In the genomic region with DNA sequence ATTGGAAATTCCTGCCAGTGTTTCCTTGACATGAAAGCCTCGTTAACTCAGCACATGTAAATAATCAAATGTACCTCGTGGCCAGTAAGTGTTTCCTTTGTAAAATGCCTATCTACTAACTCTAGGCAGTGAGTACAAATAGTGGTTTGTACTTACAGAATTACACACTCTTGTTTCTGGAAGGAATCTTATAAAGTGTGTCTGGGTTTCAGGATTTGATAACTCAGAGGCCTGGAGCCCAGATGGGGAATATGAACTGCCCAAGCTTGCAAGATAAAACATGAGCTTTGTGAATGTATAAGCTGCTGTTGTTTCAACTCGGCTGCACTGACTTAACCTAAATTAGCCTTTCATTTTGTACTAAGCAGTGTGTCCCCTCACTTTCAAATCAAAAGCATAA, we compare ENCODE assay signal across 27 mouse cellular contexts.
DNase-seq lines count a peak whose midpoint lies in the region; ATAC-seq and TF ChIP-seq lines count a peak whose summit lies in the region.
"Had no signal": no experiment of that assay in that cellular context is flagged by ENCODE, and none has a peak within 500 bp of the region (broad histone marks: within the 10 kb centered on the region; RNA-seq: fewer than 3 reads in every experiment).

No protein-coding gene starts in this region.

- H3K27ac ChIP-seq in heart, embryonic 15.5 days: peak overlapping the region; percentile 26; the same call in 1 of the 2 replicates
- no peak overlapping the region for H3K27ac ChIP-seq in heart, embryonic 11.5 days (ENCODE audit: low read depth, low read length)
- no peak overlapping the region for H3K27ac ChIP-seq in embryonic facial prominence, embryonic 11.5 days (replicated peaks; ENCODE audit: low read depth, low read length)
- peak overlapping the region; percentile 71 for H3K27ac ChIP-seq in embryonic fibroblast, embryonic 13.5 days (ENCODE audit: insufficient read depth, low read length)
- H3K27ac ChIP-seq in limb, embryonic 13.5 days: peak overlapping the region; percentile 49; the same call in 1 of the 2 replicates
- H3K27ac ChIP-seq in kidney, adult 2 months (ENCODE audit: insufficient read depth, low read depth, low read length): no peak overlapping the region
- H3K27ac ChIP-seq: hindbrain, embryonic 12.5 days; kidney, postnatal 0 days; liver, embryonic 12.5 days; midbrain, embryonic 12.5 days had no signal

- no peaks in the 10 kb centered on the region for H3K9me3 ChIP-seq in heart, embryonic 15.5 days (replicated peaks)
- no peaks in the 10 kb centered on the region for H3K9me3 ChIP-seq in heart, embryonic 11.5 days (replicated peaks; ENCODE audit: control insufficient read depth, low read length)
- H3K9me3 ChIP-seq in embryonic facial prominence, embryonic 11.5 days (replicated peaks; ENCODE audit: control insufficient read depth, low read length): no peaks in the 10 kb centered on the region
- H3K9me3 ChIP-seq in limb, embryonic 13.5 days: no peaks in the 10 kb centered on the region
- H3K9me3 ChIP-seq: G1E; hindbrain, embryonic 12.5 days; liver, embryonic 12.5 days; midbrain, embryonic 12.5 days had no signal

- no peak for TF ChIP-seq POLR2A in embryonic fibroblast, embryonic 13.5 days (IDR thresholded peaks at IDR 0.05; ENCODE audit: low read depth, low read length)
- no peak for TF ChIP-seq POLR2A in kidney, adult 2 months (IDR thresholded peaks at IDR 0.05; ENCODE audit: low read depth, low read length)

- no peak for TF ChIP-seq CTCF in embryonic fibroblast, embryonic 13.5 days (IDR thresholded peaks at IDR 0.05; ENCODE audit: borderline replicate concordance, insufficient read depth, low read length)
- no peak for TF ChIP-seq CTCF in kidney, adult 2 months (conservative IDR thresholded peaks at IDR 0.05; ENCODE audit: insufficient read depth, insufficient read length, low read depth, low read length)

- no peak overlapping the region for H3K4me3 ChIP-seq in heart, embryonic 15.5 days
- H3K4me3 ChIP-seq in heart, embryonic 11.5 days (ENCODE audit: low read depth, low read length): no peak overlapping the region
- no peak overlapping the region for H3K4me3 ChIP-seq in embryonic facial prominence, embryonic 11.5 days (ENCODE audit: low read depth, low read length)
- no peak overlapping the region for H3K4me3 ChIP-seq in embryonic fibroblast, embryonic 13.5 days (ENCODE audit: insufficient read depth, low read length)
- H3K4me3 ChIP-seq in limb, embryonic 13.5 days: no peak overlapping the region
- no peak overlapping the region for H3K4me3 ChIP-seq in kidney, adult 2 months (ENCODE audit: insufficient read depth, low read depth, low read length)
- H3K4me3 ChIP-seq: hindbrain, embryonic 12.5 days; liver, embryonic 12.5 days; midbrain, embryonic 12.5 days had no signal

- no peak for ATAC-seq in heart, embryonic 15.5 days (replicated peaks; ENCODE audit: insufficient number of reproducible peaks, insufficient read depth, low FRiP score, low read depth)
- ATAC-seq in heart, embryonic 11.5 days (replicated peaks; ENCODE audit: insufficient number of reproducible peaks, low FRiP score, low TSS enrichment): no peak
- peak; percentile 67; the same call in 1 of the 2 replicates for ATAC-seq in embryonic facial prominence, embryonic 11.5 days (replicated peaks; ENCODE audit: insufficient number of reproducible peaks, low FRiP score, low TSS enrichment, low read depth)
- peak; percentile 61; the same call in 1 of the 2 replicates for ATAC-seq in limb, embryonic 13.5 days (ENCODE audit: low FRiP score, low read depth)
- ATAC-seq: forebrain, embryonic 16.5 days; liver, embryonic 12.5 days; Patski had no signal

- no peaks in the 10 kb centered on the region for H3K27me3 ChIP-seq in heart, embryonic 15.5 days
- no peaks in the 10 kb centered on the region for H3K27me3 ChIP-seq in heart, embryonic 11.5 days (ENCODE audit: control insufficient read depth, insufficient read depth, low read length)
- H3K27me3 ChIP-seq in embryonic facial prominence, embryonic 11.5 days (ENCODE audit: control insufficient read depth, insufficient read depth, low read length): no peaks in the 10 kb centered on the region
- no peaks in the 10 kb centered on the region for H3K27me3 ChIP-seq in limb, embryonic 13.5 days
- no peaks in the 10 kb centered on the region for H3K27me3 ChIP-seq in kidney, adult 2 months (replicated peaks; ENCODE audit: control insufficient read depth, insufficient read depth, low read length)
- H3K27me3 ChIP-seq: CH12.LX; hindbrain, embryonic 12.5 days; liver, embryonic 12.5 days; midbrain, embryonic 12.5 days had no signal

- WGBS in heart, embryonic 15.5 days: 28% methylated on average over 3 of the region's 3 CpGs
- 29% methylated on average over 3 of the region's 3 CpGs for WGBS in heart, embryonic 11.5 days (ENCODE audit: insufficient replicate concordance)
- 20% methylated on average over 3 of the region's 3 CpGs for WGBS in embryonic facial prominence, embryonic 11.5 days
- 9% methylated on average over 3 of the region's 3 CpGs for WGBS in limb, embryonic 13.5 days
- 31% methylated on average over 3 of the region's 3 CpGs for WGBS in kidney, adult 2 months

- DNase-seq in embryonic facial prominence, embryonic 11.5 days (ENCODE audit: low spot score): peak; percentile 82
- no peak for DNase-seq in kidney, adult 2 months
- DNase-seq in layer of hippocampus, postnatal 36 days: no peak
- DNase-seq in layer of hippocampus, adult 9-11 months: no peak
- DNase-seq: adrenal gland, postnatal 36 days; B cell, adult 2 months; cerebellum, adult 11 months; cerebellum, postnatal 10 days; gastrocnemius, postnatal 14 days; heart, adult 18-20 months; heart, postnatal 14 days; kidney, adult 11 months; lung, adult 18-20 months; lung, postnatal 14 days; thymus, postnatal 14 days had no signal

- H3K9ac ChIP-seq in heart, embryonic 15.5 days: no peak overlapping the region
- H3K9ac ChIP-seq in heart, embryonic 11.5 days (ENCODE audit: low read depth, low read length): no peak overlapping the region
- no peak overlapping the region for H3K9ac ChIP-seq in embryonic facial prominence, embryonic 11.5 days (replicated peaks; ENCODE audit: low read length)
- H3K9ac ChIP-seq in limb, embryonic 13.5 days: no peak overlapping the region
- H3K9ac ChIP-seq: hindbrain, embryonic 12.5 days; liver, embryonic 12.5 days; midbrain, embryonic 12.5 days had no signal

- no peaks in the 10 kb centered on the region for H3K4me1 ChIP-seq in heart, embryonic 15.5 days (replicated peaks)
- no peaks in the 10 kb centered on the region for H3K4me1 ChIP-seq in heart, embryonic 11.5 days (ENCODE audit: control insufficient read depth, insufficient read depth, low read length)
- H3K4me1 ChIP-seq in embryonic facial prominence, embryonic 11.5 days (ENCODE audit: control insufficient read depth, insufficient read depth, low read length): no peaks in the 10 kb centered on the region
- peaks cover 3% of the 10 kb centered on the region; the same call in 1 of the 2 replicates for H3K4me1 ChIP-seq in embryonic fibroblast, embryonic 13.5 days (ENCODE audit: control insufficient read depth, insufficient read depth, low read length)
- H3K4me1 ChIP-seq in limb, embryonic 13.5 days: peaks cover 14% of the 10 kb centered on the region; the same call in 1 of the 2 replicates
- no peaks in the 10 kb centered on the region for H3K4me1 ChIP-seq in kidney, adult 2 months (ENCODE audit: control insufficient read depth, insufficient read depth, low read length)
- H3K4me1 ChIP-seq: hindbrain, embryonic 12.5 days; liver, embryonic 12.5 days had no signal

- H3K36me3 ChIP-seq in heart, embryonic 15.5 days: no peaks in the 10 kb centered on the region
- no peaks in the 10 kb centered on the region for H3K36me3 ChIP-seq in heart, embryonic 11.5 days (ENCODE audit: control insufficient read depth, insufficient read depth, low read length)
- no peaks in the 10 kb centered on the region for H3K36me3 ChIP-seq in embryonic facial prominence, embryonic 11.5 days (replicated peaks; ENCODE audit: control insufficient read depth, insufficient read depth, low read depth, low read length)
- H3K36me3 ChIP-seq in limb, embryonic 13.5 days: no peaks in the 10 kb centered on the region
- H3K36me3 ChIP-seq in kidney, adult 2 months (ENCODE audit: control insufficient read depth, insufficient read depth, low read length): no peaks in the 10 kb centered on the region
- H3K36me3 ChIP-seq: G1E; hindbrain, embryonic 12.5 days; liver, embryonic 12.5 days; midbrain, embryonic 12.5 days had no signal

- no peak overlapping the region for H3K4me2 ChIP-seq in heart, embryonic 15.5 days
- H3K4me2 ChIP-seq in heart, embryonic 11.5 days: no peak overlapping the region
- no peak overlapping the region for H3K4me2 ChIP-seq in embryonic facial prominence, embryonic 11.5 days (ENCODE audit: low read depth, low read length)
- 0 out of 2 replicates have a peak overlapping the region, but pooled peaks have one; percentile 9 for H3K4me2 ChIP-seq in limb, embryonic 13.5 days (replicated peaks)
- H3K4me2 ChIP-seq: hindbrain, embryonic 12.5 days; liver, embryonic 12.5 days; midbrain, embryonic 12.5 days had no signal

Comparison
In these comparisons a context has a peak if more than half of its experiments do, and no peak if none do; other contexts are left out.
1. H3K27ac ChIP-seq: peak in heart, embryonic 15.5 days (single experiment), embryonic fibroblast, embryonic 13.5 days (single experiment) and limb, embryonic 13.5 days (single experiment); none in heart, embryonic 11.5 days (single experiment), embryonic facial prominence, embryonic 11.5 days (single experiment) and kidney, adult 2 months (single experiment).
2. ATAC-seq: peak in embryonic facial prominence, embryonic 11.5 days (single experiment) and limb, embryonic 13.5 days (single experiment); none in heart, embryonic 15.5 days (single experiment) and heart, embryonic 11.5 days (single experiment).